Mouse (Mus musculus) liver, embryonic 14.5 days (tissue): ENCODE results near the gene 1700034J05Rik.

Experiments used
- CTCF ChIP-seq: IDR thresholded peaks from 2 replicates; pipeline ENCODE4 v1.5.1; 2016; ENCODE audit warnings: antibody characterized with exemption, low read depth, control low read depth
- EP300 ChIP-seq: IDR thresholded peaks from 2 replicates; pipeline ENCODE4 v1.6.1; 2016; ENCODE audit warnings: antibody characterized with exemption, low read depth

DNA sequence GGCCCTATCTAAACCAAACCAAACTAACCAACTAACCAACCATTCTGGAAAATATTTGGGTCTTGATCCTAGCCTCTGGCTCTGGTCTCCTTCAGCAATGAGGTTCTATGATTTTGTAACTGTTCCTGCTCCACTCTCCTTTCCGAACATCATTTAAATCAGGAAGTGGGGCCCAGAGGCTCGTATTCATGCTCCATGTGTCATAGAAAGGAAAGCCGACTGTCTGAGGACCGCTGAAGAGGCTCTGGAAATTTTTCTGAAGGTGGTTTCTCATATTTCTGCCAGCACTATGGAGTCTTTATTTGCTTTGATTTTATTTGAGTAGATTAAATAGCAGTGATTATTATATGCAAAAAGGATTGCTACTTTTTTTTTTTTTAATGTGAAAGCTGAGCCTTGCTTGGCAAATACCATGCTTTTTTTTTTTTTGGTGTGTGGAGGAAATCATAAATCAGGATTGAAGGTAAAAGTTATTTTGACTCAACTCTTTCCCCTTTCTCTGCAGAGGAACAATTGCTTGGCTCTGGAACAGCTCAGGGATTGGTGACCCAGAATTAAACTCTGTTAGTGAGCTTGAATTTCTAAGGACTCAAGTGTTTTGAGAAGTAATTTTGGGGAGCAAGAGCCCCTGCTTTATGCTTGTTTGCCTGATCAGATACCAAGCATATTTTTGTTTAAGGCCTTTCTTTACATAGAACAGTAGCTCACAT lies 40.6 kb downstream of the 1700034J05Rik start:
- TF ChIP-seq CTCF (no peak), EP300 (no peak)
